Mouse (Mus musculus) megakaryocyte, adult 5-6 weeks (primary cell): Measurements from ENCODE around the gene Uhrf1bp1. TPM values are rescaled to one million over a fixed set of nuclear protein-coding genes. Genes with fewer than 3 reads are reported as not detected.

Source experiments
- ATAC-seq: 2 replicates; pipeline ENCODE4 v1.8.0; 2016; ENCODE audit warnings: mild to moderate bottlenecking, inconsistent platforms; ENCODE audit not compliant: poor library complexity, severe bottlenecking
- total RNA-seq, 2 experiments: library from RNA; stranded (forward) in 1 of 2; stranded (reverse) in 1 of 2; fragments of 153-499, 151-499 nt in 1 of 2; fragments of 221-1000, 200-1000 nt in 1 of 2; gene quantifications; 2 replicates each; pipeline versions ENCODE4 v1.2.3 to v1.2.4; 2015 to 2017

Gene Uhrf1bp1
- total RNA-seq, 2 experiments from 2014 or later, result 3.0 to 3.5 TPM

DNA sequence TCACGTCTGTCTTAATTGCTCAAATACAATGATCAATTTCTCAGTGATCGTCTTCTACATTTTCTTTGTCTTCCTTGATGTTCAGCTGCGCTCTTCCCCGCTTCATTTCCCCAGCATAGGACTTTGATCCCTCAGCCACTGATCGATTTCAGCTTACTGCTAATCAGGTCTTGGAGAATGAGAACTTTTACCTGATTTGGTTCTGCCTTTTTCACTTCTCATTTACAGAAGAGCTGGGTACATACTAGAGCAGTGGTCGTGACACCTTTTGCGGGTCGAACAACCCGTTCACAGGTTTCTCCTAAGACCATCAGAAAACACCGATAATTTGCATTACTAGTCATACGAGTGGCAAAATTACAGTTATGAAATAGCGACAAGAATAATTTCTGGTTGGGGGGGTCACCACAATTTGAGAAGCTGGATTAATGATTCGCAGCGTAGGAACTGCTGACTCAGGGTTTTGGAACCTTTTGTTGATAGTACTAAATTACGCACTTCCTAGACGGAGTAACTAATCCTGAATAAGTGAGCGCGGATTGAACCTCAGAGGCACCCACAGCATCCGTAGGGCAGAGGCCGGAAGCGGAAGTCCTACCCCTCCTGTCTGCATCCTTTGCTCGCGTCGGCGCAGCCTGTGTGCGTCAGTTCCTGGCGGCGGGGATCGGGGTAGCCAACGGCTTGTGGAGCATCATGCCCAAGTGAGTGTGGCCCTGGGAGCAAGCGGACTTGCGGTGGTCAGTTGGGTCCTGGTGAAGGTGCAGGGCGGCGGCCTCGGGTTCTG is 16.6 kb upstream of the Uhrf1bp1 start:
- peak; percentile 100 for ATAC-seq

DNA sequence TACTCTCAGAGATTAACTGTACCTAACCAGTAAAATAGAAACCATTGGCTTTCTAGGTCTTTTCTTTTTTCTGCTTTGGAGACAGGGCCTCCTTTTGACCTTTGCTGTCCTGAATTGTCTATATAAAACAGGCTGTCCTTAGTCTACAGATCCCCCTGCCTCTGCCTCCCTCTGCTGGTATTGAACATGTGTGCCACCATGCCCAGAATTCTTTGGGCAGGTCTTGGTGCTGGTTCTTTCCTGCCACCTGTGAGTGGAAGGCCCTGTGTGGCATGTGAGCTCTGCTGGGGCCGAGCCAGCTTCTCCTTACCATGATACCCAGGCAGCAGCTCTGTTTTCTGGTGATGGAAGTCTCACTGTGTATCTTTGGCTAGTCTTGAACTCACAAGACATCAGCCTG is 7.9 kb upstream of the Uhrf1bp1 start:
- ATAC-seq, result no peak

GRCm38 (mm10) chr17:27851076-27851475 is 5.2 kb upstream of the Uhrf1bp1 start:
- 0 out of 2 replicates have a peak, but pooled peaks have one; percentile 49 for ATAC-seq

GRCm38 (mm10) chr17:27856798-27857648 is 782 bp downstream of the Uhrf1bp1 start:
- ATAC-seq, result peak; percentile 41

- peak; percentile 33 for ATAC-seq
Observed at GRCm38 (mm10) chr17:27857649-27858475, 1.6 kb downstream of the Uhrf1bp1 start.

- ATAC-seq, result no peak
Observed at GRCm38 (mm10) chr17:27859131-27859530, 2.9 kb downstream of the Uhrf1bp1 start.

GRCm38 (mm10) chr17:27865461-27865860 is 9.2 kb downstream of the Uhrf1bp1 start:
- ATAC-seq, result no peak

GRCm38 (mm10) chr17:27866737-27867136 is 10.5 kb downstream of the Uhrf1bp1 start:
- no peak for ATAC-seq

DNA sequence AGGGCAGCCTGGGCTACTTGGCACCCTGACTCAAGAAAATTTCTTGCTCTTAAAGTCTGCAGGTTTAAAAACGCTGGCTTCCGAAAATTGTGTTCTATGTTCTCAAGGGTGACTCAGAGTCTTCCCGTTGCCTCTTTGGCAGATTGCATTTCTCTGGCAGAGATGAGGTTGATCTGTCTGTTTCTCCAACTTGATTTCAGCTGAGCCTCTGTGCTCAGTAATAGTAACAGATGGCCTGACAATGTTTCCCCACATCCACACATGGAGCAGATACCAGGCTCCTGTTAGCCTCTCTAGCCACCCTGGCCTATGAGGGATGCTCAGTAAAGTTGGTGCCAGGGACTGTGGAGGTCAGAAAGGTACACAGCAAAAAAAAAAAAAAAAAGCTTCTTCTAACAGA is 15.6 kb downstream of the Uhrf1bp1 start:
- no peak for ATAC-seq

DNA sequence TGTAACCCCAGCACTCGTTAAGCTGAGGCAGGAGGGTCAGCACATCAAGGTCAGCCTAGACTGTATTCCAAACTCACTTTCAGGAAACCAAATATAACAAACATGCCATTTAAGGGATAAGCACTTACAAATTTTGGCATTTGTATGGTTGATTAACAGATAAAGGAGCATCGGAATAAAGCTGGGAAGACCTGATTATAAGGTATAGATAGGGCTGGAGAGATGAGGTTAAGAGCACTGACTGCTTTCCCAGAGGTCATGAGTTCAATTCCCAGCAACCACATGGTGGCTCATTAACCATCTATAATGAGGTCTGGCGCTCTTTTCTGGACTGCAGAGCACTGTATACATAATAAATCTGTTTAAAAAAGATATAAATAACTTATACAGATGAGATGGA is 17.3 kb downstream of the Uhrf1bp1 start:
- no peak for ATAC-seq

DNA sequence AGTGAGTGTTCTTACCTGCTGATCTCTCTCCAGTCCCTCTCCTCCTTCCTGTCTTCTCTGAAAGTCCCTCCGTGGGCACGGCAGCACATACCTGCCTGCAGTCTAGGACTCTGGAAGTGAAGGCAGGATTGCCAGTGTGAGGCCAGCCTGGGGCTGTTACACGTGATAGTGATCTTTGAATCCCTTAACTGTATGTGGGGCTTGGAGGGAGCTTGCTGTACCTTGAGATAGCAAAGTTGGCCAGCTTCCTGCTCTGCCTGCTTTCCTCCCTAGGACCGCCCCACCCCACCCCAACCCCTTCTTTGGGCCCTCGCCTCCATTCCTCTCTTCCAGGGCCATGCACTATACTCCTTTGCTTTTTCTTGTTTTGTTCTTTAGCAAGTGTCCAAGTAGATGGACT is 18.3 kb downstream of the Uhrf1bp1 start:
- ATAC-seq, result no peak

GRCm38 (mm10) chr17:27881518-27881917 is 25.3 kb downstream of the Uhrf1bp1 start:
- ATAC-seq, result no peak

- ATAC-seq, result no peak
Observed at GRCm38 (mm10) chr17:27883129-27883528, 26.9 kb downstream of the Uhrf1bp1 start.

DNA sequence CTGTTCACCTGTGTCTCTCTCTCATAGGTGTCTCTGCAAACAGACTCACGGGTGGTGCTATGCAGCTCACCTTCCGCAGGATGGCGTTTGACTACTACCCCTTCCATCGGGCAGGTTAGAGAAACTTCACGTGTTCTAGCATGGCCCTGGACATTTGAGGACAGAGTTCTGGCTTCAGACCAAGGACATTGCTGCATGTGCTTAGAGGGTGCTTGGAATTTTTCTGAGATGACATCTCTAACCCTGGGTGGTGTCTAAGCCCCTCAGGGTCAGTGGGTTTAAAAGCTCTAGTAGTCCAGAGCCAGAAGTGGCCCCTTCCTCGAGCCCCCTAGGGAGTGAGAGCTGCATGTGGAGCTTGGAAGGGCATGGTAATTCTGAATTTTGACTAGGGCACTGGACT is 27.8 kb downstream of the Uhrf1bp1 start:
- no peak for ATAC-seq

- no peak for ATAC-seq
Observed at GRCm38 (mm10) chr17:27886499-27887210, 30.4 kb downstream of the Uhrf1bp1 start.

DNA sequence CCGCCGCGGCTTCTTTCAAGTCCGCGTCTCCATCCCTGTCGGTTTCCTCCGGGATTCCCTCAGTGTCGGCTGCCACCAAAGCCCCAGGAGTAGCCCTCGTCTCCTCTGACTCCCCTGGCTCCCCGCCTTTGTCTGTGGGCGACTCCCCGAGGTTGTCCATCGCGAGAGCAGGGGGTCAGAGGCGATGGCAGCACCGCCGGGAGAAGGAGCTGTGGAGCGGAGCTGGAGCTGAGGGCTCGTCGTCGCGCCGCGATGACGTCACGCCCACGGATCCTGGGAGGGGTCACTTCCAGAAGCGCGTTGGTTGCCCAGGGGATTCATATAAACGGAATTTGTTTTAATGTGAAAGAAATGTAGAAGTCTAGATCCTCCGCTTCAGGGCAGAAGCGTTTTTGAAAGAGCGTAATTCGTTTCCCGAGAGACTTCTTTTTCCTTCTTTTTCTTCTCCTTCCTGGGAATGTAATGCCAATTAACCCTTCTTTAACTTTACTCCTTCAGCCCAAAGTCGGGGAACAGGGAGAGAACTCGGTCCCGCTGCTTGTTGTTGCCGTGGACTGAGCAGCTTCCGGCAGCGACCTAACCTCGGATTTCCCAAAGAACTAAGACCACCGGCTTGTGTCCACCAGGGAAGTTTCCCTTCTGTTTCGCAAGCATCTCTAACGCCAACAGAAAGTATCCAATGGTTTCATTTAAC is 51.4 kb downstream of the Uhrf1bp1 start:
- ATAC-seq, result peak; percentile 71

- no peak for ATAC-seq
Observed at GRCm38 (mm10) chr17:27908206-27908887, 52.1 kb downstream of the Uhrf1bp1 start.

GRCm38 (mm10) chr17:27908888-27909621 is 52.8 kb downstream of the Uhrf1bp1 start, which contains the start of gene Anks1:
Gene Anks1, plus strand, starts transcription at chr17:27909306.
- peak; percentile 74 for ATAC-seq
